Mouse (Mus musculus) cerebellum, adult 2 months (tissue): ENCODE data around the gene Slc5a3.

ENCODE experiments used
- CTCF ChIP-seq: fragments of 200-500 bp; IDR thresholded peaks from 2 replicates; pipeline ENCODE4 v1.5.1; 2011; ENCODE audit warnings: low read depth, mild to moderate bottlenecking, control low read depth, low read length, moderate library complexity, borderline replicate concordance; ENCODE audit not compliant: insufficient read depth
- POLR2A ChIP-seq: fragments of 200-500 bp; IDR thresholded peaks from 2 replicates; pipeline ENCODE4 v1.6.1; 2011; ENCODE audit warnings: low read length, control low read depth, borderline replicate concordance; ENCODE audit not compliant: insufficient read depth

DNA sequence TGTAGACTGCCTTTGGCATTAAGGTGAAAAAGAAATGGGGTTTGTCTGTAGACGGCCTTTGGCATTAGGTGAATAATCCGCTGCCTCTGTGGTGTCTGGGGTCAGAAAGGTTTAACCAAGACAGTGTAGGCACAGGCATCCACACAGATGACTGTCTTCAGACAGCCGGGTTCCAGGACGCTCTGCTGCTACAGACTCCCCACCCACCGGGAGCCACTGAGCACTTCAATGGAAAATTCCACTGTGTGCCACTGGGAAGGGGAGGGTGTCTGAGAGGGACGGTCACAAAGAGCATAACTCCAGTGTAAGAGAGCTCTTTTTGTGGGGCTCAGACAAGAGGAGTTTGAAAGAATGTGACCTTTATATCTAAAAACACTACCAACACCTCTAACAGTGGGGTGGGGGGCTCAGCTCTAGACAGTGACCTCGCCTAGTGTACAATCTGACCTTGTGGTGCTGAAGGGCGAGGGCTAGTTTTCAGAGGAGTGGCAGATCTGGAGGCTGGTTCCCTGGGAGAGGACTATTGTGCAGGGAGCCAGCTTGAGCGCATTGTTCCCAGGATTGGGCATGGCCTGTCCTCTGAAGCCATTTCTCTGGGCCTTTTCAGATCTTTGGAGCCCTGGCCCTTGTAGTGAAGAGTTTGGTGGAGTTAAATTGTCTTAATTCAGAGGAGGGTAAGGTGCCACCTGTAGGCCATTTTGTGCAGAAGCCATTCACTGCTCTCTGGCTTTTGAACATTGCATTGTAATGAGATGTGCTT, 45.6 kb downstream of the Slc5a3 start:
- TF ChIP-seq CTCF, result no peak
- TF ChIP-seq POLR2A, result no peak
